Mouse (Mus musculus): ENCODE data around the gene Fam84b.
"Not testable (repeated sequence)": the region's sequence is repeated elsewhere in the genome, so short reads cannot be mapped to it uniquely, and the experiment has no call there.

Gene Fam84b

DNA sequence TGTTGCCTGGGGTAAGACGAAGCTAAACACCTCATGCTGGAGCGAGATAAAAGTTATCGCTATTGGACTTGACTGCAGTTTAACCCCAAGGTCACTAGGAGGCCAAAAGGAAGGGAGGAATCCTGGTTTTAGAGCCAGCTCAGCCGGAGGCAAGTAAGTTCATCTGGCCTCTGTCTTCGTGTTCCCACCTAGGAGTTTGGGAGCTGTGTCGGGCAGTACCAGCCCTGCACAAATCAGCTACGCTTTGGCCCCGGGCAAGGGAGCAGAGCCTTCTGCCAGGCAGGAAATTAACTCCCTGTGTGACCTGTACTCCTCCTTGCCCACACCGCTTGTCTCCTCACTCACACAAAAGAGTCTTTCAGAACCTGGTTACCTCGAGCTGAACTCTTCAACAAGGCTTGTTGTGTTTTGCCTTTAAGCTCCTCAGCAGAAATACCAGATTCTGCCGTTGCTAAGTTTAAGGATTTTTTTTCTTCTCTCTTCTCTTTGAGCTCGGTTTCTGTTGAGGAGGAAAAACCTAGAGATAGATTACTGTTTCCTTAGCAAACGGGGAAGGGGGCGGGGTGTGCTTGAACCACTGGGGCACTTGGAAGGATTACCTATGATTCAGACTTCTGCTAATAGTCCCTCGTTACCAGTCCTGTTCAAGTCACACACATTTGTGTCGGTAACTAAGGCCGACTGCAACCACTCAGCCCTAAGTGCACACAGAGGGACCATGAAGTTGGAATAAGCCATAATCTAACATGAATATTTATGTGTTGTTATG, at the start of gene Fam84b:
TSS of gene Fam84b (minus strand) at position 548 of the 769 bp plus-strand sequence.
- DNase-seq = no peak

DNA sequence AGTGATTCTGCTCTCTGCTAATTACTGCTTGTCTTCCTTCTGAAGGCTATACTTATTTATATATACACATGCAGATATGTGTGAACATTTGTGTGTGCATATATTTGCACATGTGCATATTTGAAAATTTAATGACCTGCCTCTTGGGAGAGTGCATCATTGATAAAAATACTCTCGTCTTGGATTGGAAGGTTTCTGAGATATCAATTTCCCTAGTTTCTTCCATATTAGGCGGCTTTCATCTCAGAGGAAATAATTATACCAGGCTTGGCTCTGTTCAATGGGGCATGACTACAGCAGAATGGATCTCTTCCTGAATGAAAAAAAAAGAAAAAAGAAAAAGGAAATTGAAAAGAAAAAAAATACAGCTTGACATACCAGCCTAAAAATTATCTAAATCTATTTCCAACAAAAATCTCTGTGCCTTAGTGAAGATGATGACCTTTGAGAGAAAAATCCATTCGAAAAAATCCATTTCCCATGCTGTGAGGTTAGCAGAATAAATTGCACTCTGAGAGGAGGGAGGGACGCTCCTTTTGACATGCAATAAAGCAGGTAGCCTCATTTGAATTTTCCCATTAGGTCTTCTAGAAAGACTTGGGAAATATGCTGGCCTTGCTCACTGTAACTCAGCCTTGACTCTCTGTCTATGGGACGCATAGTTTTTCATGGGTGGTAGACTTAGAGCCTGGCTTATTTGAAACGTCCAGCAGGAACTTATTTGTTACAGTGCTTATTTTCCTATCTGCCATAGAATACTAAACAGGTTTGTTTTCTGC, 44.8 kb upstream of the Fam84b start:
- DNase-seq = no peak

DNA sequence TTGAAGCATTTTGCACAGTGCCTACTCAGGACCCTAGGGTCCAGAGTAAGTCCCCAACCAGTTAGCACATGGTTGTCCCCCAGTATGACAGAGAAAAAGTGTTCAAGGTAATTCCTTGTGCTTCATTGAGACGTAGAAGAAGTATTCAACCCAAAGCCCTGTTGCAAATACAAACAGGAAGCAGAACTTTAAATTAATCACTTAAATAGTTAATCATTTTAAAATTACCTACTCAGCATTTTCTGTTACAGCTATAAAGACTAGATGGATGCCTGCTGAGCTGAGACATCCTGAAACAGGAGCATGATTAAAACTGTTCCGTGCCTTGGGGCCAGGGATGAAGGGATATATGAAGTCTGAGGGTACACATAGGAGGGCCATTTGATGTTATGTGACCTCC, 42.5 kb upstream of the Fam84b start:
- DNase-seq = no peak

DNA sequence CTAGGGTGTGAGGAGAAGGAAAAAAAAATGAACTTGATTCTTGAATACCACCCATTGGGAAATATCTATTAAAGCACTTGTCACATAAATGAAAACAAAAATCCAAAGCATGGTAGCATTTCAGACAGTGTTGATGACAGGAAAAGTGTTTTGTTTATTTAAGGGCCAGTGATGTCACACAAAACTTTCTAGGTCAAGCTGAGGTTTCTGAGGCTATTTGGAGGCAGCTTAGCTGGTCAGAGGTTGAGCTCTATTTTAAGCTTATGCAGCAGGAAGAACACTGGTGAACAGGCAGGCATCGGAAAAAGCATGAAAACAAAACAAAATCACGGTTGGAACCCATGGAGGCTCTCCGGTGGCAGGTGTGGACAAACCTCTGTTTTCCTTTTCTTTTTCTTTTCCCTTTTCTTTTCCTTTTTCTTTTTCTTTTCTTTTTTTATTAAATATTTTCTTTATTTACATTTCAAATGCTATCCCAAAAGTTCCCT, 39.4 kb upstream of the Fam84b start:
- no peak for DNase-seq

DNA sequence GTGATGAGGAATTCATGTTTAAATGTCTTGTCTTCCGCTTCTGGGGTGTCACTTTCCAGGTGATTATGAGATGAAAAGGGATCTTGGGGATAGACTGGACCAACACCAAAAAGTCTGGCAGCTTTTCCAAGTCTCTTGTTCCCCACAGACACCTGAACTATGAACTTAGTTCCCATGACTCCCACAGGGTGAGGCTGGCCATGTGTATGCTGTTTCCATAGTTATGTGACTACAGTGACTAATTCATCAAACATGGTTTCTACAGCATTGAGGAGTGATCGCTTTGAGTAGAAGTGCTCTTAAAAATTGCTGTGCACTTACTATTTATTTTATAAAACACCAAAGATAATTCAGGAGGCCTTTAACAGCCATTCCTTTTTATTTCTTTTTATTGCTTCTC, 35.1 kb upstream of the Fam84b start:
- DNase-seq = no peak

DNA sequence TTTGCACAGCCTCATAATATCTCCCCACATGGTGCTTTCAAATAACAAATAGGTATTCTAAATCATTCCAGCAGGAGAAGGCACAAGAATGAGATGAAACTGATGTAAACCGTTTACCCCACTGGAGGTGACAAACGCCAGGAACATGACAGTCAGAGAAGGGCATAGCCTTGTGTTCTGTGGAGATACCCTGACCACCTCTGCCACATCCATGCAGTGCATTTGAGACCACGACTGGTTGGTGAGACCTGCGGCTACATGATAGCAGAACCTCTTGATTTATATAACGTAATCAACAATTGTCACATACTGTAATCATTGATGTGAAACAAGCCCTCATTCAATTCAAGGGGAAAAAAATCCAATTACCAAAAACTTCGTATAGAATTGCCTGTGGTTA, 22.1 kb upstream of the Fam84b start:
- no peak for DNase-seq

DNA sequence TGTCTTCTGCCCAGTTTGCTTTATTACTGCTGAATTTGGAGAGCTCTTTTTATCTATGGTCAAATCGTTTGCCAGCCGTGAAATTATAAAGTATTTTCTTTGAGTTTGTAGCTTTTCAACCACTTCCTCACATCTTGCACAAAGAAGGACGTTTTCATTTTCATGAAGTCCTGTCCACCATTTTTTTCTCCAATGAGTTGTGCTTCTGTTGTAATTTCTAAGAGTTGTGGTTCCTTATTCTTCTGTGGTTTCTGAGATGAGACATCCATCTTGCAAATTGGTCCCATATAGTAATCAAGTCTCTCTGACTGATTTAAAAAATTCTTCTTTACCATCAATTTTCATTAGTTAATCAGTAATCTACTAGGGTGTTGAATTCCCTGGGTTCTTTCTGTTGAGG, 8.8 kb upstream of the Fam84b start:
- DNase-seq = no peak

DNA sequence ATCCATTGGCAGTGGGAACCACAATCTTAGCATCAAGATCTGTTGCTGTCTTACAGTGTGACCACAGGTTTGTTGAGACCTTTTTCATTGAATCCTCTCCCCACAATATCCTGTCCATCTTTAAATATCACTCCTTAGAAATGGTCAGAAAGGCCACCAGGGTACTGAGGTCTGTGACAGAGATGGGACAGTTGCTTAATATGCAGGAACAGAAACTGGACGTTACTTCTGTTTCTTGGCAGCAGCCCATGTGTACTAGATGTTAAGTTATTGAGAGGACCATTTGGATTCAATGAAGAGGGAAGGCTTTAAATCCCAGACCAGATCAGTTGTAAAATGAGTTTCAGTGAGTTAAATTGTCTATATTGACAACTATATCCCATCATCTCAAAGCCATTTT, 1.5 kb upstream of the Fam84b start:
- no peak for DNase-seq

DNA sequence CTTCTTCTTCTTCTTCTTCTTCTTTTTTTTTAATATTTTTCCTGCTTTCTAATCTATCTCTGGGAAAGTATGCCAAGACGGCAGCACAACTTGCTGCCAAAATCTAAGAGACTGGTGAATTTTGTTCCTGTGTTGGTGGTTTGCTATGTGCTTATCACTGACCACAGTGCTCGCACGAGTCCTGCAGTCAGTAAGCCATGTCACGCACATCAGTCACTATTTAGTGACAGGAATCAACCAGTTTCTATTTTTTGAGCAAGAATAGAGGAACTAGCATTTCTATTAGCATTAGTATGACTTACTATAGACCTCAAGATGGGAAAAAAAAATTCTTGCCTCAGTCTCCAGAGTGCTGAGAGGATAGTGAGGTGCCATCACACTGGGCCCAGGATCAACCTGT, 573 bp upstream of the Fam84b start:
- no peak for DNase-seq

DNA sequence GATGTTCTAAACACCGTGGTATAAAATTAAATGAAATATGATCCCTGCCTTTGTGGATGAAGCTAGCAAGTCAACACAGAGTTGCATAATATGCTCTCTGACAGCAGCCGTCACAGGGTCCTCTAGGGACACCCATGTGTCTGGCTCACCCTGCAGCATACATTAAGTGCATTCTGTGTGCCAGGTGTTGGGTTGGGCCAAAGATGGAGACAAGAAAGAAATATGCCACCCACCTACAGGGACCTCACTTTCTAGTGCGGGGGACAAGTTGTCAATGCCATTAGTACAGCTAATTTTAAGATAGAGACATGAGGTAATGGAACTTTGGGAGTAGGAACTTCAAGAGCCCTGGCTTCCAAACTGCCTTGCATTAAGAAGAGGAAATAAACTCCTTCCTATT, 4.9 kb downstream of the Fam84b start:
- no peak for DNase-seq

DNA sequence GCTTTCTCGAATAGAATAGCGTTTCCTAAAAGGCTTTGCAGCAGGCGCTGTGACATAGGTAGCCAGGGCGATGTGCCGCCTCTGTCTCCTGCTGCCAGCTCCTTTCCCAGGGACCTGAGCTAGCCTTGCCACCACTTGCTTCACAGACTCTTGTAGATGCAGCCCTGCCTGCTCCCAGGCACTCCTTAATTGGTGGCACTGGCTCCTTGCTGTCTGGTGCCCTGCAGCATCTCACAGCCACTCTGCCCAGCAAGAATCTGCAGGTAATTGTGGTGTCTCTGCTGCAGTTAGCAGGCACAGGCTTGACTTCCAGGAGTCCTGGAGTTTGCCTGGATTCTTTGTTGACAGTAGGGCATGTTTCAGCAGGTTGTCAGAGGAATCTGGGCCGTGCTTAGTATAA, 7.3 kb downstream of the Fam84b start:
- no peak for DNase-seq

DNA sequence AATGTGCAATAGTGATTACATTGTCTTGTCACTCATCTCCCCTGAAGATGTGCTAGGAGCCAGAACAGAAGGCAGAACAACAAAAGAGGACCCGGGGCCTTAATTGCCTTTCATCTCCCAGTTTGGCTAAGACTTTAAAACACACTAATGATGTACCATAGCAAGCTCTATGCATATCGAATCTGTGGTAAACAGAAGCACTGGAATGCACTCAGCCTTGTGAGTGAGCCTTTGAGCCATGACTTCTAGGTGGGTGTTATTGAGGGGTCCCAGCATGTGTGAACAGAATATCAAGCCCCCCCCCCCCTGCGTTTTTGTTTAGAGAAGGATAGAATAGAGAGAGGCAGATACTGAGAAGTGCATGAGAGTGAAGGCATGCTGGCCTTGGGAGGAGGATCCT, 7.7 kb downstream of the Fam84b start:
- DNase-seq = no peak

DNA sequence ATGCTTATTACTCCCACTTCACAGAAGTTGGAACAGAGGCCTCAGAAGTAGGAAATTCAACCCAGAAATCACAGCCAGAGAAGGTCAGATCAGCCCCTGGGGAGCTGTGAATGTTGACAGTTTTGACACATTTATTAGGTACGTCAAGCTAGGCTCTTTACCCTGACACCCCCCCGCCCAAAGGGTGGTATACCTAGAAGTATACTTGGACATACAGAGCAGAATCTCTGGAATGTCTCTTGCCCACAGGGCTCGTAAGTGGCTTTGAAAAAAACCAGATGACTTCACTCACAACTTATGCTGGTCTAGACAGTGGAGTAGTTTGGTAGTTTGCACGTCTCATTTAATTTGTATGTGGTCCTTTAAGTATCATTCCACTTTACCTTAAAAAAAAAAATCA, 11.8 kb downstream of the Fam84b start:
- DNase-seq = no peak

DNA sequence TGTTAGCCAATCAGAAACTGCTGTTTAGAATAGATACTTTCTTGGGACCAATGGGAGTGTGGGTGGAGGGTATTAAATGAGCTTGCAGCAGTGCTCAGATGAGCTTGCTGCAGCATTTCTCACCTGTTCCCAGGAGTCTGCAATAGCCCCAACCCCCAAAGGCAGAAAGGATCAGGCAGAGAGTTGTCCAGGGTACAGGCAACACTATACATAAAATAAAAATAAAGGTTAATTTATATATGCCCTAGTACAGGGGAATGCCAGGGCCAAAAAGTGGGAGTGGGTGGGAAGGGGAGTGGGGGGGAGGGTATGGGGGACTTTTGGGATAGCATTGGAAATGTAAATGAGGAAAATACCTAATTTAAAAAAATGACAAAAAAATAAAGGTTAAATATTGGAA, 12.3 kb downstream of the Fam84b start:
- DNase-seq = not testable (repeated sequence)

DNA sequence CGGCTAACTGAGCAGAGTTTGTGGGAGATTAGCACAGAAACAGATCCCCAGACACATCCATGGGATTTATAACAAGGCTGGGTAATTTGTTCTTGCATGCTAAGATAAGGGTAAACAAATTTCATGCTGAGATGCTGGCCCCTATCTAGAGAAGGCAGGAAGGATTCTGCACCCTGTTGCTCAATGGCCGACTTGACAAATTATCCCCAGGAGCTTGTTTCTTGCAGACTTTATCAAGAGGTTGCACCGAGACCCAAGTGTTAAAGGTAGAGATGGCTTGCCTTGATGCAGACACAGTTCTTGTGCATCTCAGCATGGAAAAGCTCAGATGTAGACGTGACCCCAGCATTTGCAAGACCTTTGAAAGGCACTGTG, 13.3 kb downstream of the Fam84b start:
- no peak for DNase-seq

DNA sequence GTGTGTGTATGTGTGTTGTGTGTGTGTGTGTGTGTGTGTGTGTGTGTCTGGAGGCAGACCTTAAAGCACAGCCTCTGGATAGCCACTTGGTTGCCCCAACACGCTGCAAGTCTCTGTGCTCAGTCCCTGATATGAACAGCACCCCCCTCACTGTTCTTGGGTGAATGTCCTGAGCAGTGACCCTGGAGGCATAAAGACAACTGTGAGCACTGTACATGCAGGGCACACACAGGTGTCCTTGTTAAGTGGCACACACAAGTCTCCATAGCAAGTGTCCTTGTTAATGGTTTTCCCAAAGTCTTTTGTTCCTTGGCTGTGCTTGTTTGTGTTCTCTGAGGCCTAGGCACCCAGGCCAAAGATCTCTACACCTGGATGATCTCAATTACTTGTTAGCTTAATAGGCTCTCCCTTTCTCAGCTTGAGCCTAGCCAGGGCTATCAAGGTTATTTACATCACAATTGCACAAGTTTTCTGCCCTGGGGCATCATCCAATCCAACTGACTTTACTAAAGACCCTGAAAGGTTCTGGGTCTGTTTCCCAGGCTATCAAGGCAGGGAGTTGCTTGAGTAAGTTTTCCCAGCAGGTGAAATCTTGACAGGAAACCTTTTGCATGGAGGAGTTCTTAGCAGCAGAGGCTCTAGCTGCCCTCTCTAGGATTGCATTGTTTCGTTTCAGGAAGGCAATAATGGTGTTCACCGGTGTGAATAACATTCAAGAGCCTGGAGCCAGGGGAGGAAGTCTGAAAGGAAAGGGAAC, 13.9 kb downstream of the Fam84b start:
- DNase-seq = no peak

DNA sequence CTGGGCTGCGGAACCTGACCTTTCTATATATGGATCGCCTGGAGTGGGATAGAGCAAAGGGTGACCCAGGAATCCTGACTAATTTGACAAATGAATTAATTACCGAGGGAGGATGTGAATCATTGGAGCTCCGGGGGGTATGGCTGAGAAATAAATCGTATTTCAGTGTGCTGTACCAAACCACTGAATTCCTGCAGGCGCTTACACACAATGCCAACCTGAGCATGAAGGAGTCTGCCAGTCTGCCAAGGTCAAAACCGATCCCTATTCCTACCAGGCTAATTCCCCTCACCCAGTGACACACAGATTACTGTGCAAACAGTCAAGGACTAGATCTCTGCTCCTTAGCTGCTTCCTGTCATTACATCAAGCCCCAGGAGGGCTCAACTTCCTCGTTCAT, 15.4 kb downstream of the Fam84b start:
- no peak for DNase-seq

DNA sequence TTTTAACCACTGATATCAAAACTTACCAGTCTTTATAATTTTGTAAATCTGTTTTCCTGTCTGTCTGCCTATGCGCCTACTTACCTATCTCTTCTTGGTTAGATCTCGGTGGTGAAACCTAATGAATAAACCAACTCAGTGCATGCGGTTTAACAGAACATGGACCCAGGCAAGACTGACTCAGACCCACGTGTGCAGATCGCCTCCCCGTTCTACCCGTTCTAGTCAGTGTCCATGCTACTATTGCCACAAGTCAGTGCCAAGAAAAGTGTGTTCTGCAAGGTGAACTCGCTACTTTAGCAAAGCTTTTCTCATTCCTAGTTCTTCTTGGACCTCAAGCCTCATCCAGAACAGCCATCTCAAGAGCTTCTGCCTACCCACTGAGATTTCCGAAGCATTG, 15.9 kb downstream of the Fam84b start:
- DNase-seq = no peak

DNA sequence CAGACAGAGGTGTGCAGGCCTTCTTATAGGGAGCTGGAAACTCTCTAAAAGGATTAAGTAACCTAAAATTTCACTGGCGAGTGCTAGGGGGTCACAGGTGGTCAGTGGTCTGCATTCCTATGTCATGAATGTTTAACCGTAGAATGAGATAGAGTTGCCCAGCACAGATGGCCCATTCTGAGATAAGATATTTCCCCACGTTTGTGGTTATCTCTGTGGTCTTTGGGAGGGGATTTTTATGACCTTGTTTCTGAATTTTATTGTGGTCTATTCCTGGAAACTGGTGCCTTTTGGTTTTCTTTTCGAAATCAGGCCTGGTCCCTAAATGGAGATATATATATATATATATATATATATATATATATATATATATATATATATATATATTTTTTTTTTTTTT, 17.3 kb downstream of the Fam84b start:
- no peak for DNase-seq

DNA sequence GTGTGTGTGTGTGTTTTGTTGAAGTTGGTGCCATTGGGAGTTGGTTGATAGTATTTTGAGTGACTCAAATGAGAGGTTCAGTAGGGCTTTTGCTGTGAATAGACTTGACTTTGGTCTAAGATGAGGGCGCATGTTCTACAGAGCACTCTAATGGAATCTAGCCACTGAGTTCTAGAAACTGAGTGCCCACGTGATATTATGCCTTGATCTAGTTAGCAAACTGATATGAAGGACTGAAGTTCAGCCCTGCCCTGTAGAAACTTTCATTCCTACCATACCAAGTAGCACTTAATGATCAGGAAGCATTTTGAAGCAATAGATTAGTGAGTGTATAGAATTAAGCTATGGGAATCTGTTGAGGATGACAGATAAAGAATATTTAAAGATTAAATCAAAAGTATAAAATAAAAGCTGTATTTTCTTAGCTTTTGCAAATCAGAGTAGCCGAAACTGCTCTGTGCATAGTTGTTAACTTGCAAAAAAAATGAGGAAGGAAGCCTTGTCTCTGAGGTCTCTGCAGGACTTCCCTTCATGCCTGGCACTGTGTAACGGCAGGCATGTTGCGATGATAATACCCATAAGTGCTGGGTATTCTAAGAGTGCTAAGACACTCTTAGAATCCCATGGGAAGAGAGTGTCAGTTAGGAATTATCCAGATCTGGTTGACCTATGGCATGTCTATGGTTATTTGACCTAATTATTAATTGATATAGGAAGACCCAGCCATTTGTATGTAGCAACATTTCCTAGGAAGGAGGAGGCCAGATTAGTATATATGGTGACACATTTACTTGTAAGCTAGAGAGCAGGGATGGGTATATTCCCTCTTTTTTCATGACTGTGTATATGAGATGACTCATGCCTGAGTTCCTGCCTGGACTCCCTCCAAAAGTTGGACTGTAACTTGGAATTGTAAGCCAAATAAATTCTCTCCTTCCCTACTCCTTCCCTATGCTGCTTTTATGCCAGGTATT, 18.7 kb downstream of the Fam84b start:
- DNase-seq = no peak

DNA sequence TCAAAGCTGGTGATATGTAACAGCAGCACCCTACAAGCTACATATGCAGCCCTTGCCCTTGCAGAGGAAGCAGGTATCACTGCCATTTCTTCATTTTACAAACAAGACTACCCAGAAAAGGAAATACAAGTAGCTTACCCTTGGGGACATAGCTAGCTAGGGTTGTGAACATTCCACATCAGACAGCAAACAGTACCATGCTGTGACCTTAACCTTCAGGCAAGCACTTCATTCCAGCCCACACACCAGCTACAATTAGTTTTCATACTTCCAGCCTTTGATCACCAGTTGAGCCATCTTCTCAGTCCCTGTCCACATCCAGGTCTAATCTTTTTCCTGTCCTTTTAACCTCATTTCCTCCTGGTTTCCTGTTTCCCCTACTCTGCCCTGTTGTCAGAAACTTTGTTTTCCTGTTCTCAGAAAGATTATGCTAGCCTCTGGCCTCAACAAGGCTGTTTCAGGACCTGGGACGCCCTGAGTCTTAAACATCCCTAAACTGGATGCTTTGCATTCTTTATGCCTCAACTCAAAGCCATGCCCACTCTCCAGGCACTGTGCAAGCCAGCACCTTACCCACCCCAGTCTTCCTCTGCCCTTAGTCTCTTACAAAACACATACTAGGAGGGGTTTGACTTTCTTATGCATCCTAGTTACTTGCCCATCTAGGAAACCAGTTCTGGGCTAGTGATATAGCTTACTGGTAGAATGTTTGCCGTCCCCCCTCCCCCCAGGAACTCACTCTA, 19.9 kb downstream of the Fam84b start:
- DNase-seq = no peak

DNA sequence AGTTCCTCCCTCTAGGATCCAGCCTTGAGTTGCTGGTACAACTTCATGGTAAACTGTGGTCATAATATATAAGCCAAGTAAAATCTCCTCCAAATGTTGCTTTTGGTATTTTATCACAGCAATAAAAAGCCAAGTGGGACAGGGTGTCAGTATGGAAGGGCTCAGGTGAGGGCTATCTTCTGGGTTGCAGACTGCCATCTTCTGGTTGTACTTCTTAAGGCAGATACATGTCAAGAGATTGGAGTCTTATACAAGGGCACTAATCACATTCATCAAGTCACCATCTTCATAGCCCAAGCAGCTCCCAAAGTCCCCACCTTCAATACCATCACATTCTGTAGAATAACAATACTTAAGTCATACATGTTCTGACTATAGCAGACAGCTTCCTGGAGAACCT, 21.0 kb downstream of the Fam84b start:
- no peak for DNase-seq
